Mouse (Mus musculus): ENCODE data around the gene Sgms1.

Sgms1 gene

DNA sequence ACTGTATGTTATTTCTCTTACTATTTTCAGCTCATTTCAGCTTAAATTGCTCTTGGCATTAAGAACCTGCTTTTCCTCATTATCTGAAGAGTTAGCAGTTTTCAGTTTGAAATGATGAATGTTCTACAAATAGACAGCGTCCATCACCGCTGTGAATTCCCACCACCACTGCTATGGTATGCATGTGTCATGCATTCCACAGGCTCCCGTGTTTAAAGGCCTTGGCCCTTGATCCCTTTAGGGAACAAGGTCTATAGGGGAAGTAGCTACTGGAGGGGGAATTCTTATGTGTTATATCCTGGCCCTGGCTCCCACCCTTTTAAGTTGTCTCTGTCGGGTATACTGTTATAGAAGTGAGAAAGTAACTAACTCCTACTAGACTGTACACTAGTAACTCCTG, 210.0 kb downstream of the Sgms1 start:
- DNase-seq (ENCODE audit: low spot score), result no peak

DNA sequence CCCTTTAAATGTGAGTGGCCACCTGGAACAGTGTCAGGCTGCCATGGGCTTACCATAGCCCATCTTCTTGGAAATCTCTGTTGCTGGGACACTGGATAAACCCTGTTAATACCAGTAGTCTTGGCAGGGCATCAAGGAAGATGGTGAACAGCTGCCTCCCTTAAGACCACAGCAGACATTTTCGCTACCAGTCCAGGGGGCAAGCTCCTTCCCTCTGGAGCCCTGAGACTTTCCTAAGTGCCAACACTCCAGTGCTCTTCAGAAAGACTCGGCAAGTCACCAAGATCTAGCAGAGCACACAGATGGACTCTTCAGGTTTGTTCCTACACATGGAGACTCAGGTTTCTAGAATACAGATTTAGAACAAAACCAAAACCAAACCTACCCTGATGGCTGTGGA, 211.4 kb downstream of the Sgms1 start:
- no peak for DNase-seq (ENCODE audit: low spot score)

DNA sequence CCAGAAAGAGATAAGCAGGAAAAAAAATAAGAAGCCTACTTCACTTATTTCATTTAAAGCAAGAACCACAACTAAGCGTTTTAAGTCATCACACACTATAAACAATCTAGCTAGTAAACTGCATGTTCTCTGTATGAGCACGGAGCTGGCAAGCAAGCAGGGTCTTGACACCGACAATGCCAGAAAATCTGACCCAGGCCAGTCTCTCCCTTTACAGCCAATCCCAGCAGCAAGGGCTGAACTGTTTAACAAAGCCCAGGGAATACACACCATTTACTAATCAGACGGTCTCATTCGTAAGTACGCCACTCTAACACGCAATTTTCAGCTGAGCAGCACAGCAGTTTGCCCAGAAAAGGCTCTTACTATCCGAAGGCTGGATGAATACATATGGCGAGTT, 213.1 kb downstream of the Sgms1 start:
- DNase-seq (ENCODE audit: low spot score), result no peak

DNA sequence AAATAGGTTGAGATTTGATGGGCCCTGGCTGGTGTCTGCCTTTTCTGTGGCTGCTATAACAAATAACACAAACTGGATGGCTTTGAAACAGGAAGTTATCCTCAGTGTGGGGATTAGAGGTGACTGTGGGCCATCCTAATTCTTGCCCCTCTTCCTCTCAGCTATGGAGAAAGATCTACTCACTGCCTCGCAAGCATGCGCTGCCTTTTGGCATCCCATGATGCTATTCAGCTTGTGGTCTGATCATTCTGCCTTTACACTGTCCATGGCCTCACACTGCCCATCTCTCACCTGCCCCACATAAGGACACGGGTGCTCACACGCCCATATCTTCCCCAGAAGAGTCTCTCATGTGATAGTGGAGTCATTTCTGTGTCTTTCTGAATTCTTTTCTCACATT, 213.5 kb downstream of the Sgms1 start:
- no peak for DNase-seq (ENCODE audit: low spot score)

DNA sequence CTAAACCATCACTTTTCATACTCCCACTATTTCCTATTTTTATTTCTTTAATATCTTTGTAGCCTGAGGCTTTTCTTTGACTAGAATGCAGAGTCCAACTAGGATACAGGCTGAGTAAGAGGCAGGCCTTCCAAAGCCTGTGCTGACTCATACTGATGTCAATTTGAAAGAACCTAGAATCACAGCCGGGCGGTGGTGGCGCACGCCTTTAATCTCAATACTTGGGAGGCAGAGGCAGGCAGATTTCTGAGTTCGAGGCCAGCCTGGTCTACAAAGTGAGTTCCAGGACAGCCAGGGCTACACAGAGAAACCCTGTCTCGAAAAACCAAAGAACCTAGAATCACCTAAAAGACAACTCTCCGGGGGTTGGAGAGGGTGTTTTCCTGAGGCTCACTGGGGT, 214.5 kb downstream of the Sgms1 start:
- no peak for DNase-seq (ENCODE audit: low spot score)

DNA sequence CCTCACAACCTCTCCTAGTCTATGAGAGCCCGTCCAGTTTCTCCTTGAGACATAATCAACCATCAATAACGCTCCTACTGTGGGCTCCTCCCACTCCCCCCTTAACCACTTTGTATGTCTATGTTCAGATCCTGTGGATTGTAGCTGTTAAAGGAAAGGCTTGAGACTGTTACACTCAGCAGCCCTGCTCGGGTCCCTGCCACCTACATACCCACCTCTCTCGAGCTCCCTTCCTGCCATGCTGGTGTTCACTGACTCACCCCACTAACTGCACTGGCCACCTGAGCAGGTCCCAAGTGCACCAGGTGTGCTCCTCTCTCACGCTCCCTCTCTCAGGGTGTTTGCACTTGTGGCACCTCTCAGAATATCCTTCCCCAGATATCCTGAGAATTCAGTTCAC, 215.0 kb downstream of the Sgms1 start:
- no peak for DNase-seq (ENCODE audit: low spot score)

DNA sequence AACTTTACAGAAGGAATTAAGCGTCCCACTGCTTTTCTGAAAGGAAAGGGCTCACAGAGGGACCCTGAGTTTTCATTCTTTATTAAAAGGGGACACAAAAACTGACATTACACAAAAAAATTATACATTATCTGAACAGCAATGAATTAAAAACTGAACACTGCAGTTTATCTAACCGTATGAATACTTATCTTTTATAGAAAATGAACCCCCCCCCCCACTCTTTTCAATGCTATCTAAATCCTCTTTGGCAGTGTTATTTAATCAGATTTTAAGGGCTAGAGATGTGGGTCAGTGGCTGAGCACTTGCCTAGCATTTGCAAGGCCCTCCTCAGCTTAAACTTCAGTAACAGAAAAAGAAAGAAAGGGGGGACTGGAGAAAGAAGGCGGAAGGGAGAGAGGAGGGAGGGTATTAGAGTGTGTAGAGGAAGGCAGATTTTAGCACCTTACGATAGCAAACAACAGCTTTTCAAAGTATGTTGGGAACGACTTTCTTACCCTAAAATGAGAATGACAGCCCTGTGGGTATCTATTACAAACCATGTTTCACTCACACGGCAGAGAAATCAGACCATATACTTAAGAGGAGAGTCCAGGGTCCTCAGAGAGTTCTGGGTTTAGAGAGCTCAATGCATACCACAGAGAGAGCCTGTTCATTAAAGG, 215.9 kb downstream of the Sgms1 start:
- no peak for DNase-seq (ENCODE audit: low spot score)

DNA sequence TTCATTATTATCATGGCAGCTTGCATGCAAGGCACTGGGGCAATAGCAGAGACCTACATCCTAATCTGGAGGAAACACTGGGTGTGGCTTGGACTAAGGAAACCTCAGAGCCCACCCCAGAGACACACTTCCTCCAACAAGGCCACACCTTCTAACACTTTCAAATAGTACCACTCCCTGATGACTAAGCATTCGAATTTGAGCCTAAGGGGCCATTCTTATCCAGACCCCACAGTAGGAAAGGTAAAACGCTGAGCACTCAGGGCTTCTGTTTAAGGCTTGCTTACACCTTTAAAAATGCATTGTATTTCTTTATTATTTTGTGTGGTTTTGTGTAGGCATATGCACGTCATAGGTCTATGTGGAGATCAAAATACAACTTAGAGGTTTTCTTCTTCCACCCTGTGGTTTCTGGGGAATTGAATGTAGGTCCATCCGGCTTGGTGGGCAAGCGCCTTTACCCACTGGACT, 217.0 kb downstream of the Sgms1 start:
- no peak for DNase-seq (ENCODE audit: low spot score)

DNA sequence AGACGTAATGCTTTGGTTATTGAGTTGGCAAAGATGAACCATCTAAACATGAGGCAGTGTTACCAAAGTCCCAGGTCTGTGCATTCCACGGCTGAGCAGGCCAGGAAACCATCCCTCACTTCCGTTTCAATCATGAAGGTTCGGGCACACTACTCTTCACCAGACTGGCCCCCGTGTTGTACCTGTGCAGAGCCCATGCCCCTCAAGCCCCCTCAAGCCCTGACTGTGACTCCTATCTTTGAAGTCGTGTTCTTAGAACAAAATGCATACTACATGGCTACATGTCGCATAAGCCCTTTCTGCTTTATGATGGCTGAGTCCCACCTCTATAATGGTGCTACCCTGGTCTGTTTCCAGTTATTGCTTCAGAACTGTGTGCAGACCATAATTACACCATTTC, 217.5 kb downstream of the Sgms1 start:
- DNase-seq (ENCODE audit: low spot score), result no peak

DNA sequence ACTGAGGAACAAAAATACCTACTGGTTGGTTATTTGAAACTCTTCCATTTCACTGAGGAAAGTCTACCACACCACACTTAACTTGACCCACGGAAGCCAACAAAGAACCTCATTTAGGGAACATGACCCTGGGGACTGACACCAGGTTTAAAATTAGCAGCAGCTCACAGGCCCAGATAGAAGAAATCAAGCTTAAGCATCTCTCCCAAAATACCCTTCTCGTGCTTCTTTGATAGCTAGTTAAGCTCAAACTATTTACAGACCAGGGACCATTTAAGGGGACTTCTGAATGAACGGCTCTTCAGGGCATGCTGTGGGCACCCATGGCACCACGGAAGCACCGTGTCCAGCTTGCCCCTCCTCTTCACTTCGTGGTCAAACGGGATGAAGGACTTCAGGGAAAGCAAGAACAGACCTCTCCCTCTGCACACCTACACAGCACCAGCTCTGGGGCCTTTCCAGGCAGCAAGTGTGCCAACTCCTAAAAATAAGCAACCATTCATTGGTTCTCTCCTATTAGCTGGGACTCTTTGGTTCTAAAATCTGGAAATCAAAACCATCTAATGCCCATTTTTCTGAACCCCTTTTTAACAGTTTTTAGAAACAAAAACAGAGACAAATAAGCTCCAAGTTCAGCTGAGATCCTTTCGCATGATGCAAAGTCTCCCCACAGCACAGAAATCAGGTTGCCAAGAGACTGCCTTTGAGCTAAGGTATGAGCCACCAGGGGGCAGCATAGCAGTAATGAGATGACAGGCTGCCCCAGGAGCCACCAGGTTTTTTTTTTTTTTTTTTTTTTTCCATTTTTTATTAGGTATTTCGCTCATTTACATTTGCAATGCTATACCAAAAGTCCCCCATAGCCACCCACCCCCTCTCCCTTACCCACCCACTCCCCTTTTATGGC, 219.6 kb downstream of the Sgms1 start:
- peak; percentile 90 for DNase-seq (ENCODE audit: low spot score)

DNA sequence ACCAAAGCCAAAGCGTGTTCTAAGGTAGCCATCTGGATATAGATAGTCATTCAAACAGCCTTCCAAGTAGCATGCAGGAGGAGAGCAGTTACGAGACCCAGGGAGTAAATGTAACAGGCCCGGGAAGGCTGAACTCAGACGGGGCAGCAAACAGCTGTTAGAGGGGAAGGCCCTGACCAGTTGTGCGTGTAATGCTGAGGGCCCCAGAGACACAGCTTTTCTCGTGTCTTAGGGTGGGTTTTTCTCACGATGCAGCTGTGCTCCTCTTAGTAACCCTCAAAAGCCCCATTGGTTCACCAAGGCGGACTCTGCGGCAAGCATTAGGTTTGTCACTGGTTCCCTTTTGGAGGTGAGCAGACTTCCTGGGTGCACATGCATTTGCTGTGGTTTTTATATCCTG, 221.5 kb downstream of the Sgms1 start:
- DNase-seq (ENCODE audit: low spot score), result no peak

DNA sequence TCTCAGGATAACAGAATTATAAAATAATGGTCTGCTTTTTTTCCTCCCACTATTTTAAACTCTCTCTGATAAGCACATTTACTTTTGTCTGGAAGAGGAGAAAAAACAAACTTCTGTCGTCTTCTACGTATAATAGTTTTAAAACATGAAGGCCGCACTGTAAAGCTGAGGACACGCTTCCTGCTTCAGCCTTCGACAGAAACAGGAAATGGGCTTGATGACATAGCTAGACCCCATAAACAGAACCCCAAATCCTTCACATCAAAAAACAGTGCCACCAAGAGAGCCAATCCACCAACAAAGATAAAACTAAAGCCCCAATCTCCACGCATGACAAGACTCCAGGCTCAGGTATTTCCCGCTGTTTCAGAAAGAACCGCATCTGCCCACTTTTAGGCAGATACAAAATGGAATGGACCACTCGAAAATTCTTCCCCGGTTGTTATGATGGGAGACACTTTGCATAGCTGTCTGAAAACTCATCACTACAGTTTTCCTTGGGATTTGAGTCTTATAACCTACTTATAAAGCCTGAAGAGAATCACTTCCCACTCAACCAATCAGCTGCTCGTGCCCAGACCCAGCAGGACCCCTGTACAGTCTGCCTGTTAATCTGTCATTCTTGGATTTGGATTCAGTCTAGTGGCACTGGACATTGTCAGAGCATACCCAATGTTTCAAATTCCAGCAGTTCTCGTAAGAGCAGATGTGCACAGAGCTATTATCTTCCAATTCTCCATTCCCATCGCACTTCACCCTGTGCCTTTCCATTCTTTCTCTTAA, 222.5 kb downstream of the Sgms1 start:
- no peak for DNase-seq (ENCODE audit: low spot score)

DNA sequence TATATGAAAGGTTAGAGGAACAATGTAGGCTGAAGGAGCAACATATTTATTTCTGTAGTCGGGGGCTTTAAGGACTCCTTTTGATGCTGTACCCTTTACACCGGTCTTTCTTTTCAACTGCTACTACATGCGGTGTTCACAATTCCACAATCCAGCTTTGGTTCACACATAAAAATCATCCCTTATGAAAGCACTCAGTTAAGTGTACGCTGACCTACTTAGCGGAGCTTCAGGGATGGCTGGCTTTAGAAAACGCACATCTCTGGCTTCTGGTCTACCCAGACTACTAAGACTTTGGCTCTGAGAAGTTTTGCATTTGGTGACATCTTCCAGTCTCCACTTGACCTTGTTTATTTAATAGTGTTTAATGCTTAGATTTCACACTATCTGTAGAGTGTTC, 223.8 kb downstream of the Sgms1 start:
- no peak for DNase-seq (ENCODE audit: low spot score)

DNA sequence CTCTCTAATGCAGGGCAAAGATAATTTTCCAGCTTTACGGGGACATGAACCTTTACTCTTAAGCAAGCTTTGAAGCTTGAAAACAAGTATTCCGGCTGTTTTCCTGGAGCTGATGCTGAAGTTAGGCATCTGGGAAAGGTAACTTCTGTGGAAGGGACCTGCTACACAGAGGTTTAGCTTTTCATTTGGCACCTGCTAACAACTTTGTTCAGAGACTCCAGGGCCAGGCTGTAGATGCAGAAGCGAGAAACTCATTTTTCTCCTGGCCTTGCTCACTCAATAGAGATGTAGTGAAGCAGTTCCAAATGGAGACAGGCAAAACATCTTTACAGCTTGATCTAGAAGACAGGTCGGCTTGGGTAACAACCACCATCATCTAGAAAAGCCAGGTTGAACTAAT, 225.4 kb downstream of the Sgms1 start:
- DNase-seq (ENCODE audit: low spot score), result no peak

DNA sequence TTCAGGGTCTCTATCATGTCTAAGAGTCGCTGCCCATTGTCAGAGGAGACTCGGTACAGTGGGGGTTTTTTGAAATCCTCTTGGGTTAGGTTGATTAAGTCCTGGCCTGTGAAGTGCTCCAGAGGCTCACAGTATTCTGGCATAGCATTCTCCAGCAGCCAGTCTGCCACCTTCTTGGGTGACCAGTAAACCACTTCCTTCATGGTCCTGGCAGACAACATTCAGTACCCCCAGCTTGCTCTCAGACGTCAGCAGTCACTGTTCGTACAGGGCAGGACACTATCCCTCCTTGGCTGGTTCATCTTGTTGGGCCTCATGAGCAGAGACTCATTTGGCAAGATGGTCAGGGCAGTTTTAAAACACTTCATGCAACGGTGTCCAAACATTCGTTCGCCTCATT, 229.6 kb downstream of the Sgms1 start:
- DNase-seq (ENCODE audit: low spot score), result no peak

DNA sequence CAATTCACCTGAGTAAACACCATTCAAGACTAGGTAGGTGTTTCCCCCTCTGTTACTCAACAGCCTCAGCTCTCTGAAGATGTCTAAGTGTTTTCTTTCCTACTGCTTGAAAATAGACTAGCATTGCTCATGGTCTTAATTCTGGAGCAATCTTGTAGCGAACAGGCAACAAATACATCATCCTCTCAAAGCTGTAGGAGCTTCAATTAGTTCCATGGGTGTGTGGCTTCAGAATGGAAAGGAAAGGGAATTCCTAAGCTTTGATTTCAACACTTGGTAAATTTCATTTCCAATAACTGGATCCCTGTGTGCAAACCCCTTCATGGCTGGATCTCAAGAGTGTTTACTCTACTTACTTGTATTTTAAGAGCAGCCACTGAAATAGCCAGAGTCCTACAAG, 230.3 kb downstream of the Sgms1 start:
- DNase-seq (ENCODE audit: low spot score), result no peak

DNA sequence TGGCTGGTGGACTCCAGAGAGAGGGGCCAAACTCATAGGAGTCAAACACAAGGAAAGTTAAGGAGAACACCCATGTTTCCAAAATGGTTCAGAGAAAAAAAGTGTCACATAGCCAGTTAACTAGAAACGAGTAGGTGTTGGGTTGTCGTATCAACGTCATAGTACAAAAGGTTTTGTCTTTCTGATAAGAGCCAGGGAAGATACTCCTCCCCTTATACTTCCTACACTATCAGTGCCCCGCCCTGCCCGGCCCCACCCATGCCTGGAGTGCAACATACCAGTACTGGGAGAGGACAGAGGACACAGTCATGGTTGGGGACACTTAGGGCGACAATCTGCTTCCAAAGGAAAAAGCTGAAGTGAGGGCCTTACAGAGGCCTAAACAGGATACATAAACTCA, 232.5 kb downstream of the Sgms1 start:
- DNase-seq (ENCODE audit: low spot score), result no peak

DNA sequence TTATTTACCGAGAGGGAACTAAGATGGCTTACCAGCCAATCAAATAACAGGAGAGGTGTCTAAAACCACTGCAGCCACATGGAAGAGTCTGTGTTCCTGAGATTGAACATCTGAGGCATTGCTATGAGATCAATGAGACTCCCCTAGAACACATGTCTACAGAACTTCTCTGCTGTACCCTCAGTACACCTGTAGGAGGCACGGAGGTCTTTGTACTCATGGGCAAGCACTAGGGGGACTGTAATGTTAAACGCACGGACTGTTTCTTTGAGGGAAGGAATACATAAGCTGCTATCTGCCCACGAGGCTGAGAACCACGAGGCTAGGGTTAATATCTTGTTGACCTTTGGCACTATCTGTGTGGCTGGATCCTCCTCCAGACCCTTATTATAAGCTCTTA, 237.0 kb downstream of the Sgms1 start:
- no peak for DNase-seq (ENCODE audit: low spot score)

DNA sequence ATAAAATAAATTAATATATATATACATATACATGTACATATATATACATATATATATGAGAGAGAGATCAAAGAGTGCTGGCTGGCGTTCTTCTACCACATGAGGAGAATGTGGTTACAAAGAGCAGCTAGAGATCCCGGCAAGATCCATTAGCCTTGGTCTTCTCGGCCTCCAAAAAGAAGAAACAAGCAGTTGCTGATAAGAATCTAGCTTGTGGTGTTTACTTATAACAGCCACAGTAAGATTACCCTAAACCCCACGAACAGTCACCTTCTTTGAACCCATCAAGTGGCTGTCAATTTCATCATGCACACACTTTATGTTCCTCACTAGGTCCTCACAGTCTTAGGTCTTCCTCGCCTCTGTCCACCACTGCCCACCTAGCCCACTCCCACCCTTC, 240.8 kb downstream of the Sgms1 start:
- DNase-seq (ENCODE audit: low spot score), result no peak

DNA sequence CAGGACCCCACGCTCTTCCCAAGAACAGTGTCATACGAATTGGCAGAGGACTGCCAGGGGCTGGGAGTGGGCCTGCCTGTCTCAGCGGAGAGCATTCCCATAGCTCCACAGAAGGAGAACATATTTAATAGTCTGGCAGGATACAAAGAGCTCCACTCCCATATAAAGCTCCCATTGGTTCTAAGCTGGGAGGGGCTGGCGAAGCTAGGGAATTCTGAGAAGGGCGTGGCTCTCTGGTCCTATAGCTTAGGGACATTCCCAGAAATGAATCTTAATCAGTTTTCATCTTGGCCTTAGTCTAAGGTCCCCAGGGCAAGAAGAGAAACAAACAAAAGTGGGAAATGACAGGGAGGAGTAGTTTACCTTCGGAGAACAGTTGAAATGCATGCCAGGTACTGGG, 247.1 kb downstream of the Sgms1 start:
- DNase-seq (ENCODE audit: low spot score), result no peak

DNA sequence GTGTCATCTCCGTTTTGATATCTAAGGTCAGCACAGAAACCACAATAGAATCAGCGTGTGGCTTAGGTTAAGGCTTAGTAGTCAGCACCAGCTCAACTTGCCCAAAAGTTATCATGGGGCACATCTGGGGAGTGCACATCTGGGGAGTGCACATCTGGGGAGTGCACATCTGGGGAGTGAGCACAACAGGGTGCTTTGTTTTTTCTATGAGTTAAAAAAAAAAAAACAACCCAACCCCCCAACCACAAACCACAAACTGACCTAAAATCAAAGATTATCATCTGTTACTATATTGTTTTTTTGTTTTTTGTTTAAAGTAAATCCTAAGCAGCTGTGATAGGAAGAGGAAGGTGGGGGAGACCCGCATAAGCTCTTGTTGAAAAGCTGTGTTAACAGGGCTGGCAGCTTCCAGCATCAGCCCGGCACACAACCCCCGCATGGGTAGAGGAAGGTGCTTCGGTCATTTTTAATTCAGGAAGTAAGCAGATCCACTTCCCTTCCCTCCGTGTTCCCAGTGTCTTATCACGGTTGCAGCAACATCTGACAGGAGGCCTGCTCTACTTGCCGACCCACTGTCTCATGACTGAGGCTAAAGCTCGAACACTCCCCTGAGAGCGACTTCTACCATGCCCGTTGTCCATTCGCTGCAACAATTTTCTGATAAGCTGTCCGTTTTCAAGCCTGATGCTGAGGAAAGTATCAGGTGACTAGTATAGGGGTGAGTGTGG, 251.0 kb downstream of the Sgms1 start:
- DNase-seq (ENCODE audit: low spot score), result no peak

DNA sequence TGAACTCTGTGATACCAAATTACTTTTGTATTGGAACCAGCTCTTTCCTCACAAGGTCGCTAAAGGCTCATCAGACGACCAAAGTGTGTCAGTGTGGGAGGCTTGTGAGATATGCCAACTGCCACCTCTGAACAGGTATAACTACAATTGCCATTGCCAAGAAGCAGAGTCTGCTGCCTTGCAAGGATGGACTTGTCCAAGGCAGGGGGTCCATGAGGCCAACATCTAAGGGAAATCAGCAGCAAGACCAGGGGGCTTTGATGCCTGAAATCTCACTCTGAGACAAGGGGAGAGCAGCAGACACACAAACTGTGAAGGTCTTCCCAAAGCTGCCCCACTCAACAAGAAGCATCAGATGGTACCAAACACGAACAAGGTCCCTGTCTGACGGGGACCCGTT, 251.6 kb downstream of the Sgms1 start:
- no peak for DNase-seq (ENCODE audit: low spot score)
